Mouse (Mus musculus) heart, postnatal 10 days (tissue): ENCODE measurements around the gene Ndufa8. TPM values are rescaled to one million over a fixed set of nuclear protein-coding genes. Genes with fewer than 3 reads are reported as not detected.

Experiments used
- DNase-seq, 2 experiments: peaks; one replicate each; pipeline ENCODE4 v3.0.0; 2021
- intact Hi-C: fragments of 180-260 bp; cut with DNase I; formaldehyde crosslinking; loops from one replicate; pipeline ENCODE4 v1.15.1; 2025
- total RNA-seq, 2 experiments: library from RNA; stranded (reverse); gene quantifications; 2 replicates each; pipeline ENCODE4 v1.2.3; 2021

The Ndufa8 gene
- total RNA-seq, 2 experiments from 2014 or later = 550 to 581 TPM

DNA sequence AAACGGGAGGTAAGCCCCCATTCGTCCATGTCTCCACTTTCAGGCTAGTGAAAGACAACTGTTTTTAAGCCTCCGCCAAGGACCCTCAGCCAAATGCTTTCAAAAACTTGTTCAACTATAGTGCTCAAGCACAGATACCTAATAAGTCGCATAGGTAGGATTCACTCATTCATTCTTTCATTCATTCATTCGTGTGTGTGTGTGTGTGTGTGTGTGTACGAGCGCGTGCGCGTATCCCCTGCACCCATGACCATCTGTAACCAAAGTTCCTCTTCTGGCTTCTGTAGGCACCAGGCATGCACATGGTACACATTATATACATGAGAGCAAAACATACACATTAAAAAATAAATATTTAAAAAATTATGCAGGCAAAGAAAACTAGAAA lies 355 bp upstream of the Ndufa8 start:
- intact Hi-C loops = no loop called here
- DNase-seq = no peak

- peak in 1 of 2 experiments; percentile 35 for DNase-seq
- intact Hi-C loops = no loop called here
These were observed 1.0 kb downstream of the Ndufa8 start for GRCm38 (mm10) chr2:36048164-36048563.

DNA sequence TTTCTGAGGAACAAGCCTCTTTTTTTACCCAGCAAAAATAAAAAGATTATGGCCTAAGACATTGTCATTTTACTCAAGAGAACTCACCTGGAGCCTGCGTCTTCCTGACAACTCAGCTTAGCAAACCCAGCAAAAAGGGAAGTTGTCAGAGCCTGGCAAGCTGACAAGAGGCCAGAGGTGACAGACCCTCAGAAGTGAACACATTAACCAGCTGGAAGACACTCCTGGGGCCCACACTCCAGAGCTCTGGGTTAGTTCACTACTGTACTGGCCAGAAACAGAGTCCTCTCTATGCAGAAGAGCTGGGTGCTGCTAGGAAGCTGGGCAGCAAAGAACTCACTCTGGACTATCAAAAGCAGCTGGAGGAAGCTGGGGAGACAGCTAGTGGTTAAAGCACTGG lies 8.3 kb downstream of the Ndufa8 start:
- intact Hi-C loops = no loop called here

DNA sequence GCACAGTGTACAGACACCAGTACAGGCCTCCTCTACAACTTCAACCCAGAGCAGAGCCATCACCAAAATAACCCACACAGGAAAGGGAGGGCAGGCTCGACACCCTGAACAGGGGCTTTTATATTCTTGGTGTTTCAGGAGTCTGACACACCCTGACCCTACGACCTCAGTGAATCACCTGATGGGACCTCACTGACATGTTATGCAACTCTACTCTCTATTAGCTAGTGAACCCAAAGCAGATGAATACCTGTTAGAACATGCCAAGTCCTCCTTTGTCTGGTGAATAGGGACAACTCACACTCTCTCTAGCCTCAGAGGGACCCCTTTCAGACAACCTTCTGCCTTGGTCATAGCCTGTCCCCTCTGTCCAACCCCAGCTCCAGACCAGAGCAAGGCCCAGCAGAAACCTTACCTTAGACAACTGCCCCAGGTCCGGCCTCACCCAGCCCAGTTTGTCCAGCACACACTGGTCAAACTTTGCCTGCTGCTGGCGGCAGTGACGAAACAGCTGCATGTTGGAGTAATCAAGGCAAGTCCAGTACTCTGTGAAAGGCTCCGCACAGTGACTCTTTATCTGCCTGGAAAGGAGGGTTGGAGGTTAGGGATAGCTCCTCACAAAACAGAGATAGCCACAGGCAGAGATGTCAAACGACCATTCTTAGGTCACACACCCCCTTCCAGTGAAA lies 9.8 kb downstream of the Ndufa8 start:
- intact Hi-C loops = loop anchor here (5.0 kb wide), 1 partner anchor 88 kb away; no protein-coding TSS in a partner anchor
- DNase-seq = no peak

More for the DNA sequence above, 8.3 kb downstream of the Ndufa8 start:
- DNase-seq = no peak

GRCm38 (mm10) chr2:36035413-36036081 lies 13.7 kb downstream of the Ndufa8 start:
- DNase-seq = peak; percentile 45 to 50

DNA sequence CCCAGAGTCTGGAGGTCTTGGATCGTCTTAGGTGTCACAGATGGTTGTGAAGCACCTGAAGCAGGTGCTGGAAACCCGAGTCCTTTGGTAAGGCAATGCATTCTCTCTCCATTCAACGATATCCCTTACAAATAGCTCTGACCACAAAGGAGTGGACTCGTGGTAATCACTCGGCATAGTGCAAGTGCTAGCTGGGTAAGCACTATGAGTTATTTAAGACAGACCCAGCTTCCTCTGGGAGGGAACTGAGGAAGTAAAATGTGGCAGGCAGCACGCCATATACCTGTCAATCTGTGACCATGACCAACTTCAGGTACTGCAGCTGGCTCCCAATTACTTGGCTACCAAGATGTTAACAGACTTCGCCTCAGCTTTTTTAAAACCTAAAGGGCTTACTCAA lies 14.3 kb downstream of the Ndufa8 start:
- DNase-seq = no peak
- intact Hi-C loops = loop anchor here (5.0 kb wide), 1 partner anchor 92 kb away; no protein-coding TSS in a partner anchor

More at GRCm38 (mm10) chr2:36035413-36036081, 13.7 kb downstream of the Ndufa8 start:
- intact Hi-C loops = loop anchor here (5.0 kb wide), 1 partner anchor 92 kb away; no protein-coding TSS in a partner anchor

- no peak for DNase-seq
- intact Hi-C loops = no loop called here
These were observed 15.2 kb downstream of the Ndufa8 start for GRCm38 (mm10) chr2:36033966-36034365.

DNA sequence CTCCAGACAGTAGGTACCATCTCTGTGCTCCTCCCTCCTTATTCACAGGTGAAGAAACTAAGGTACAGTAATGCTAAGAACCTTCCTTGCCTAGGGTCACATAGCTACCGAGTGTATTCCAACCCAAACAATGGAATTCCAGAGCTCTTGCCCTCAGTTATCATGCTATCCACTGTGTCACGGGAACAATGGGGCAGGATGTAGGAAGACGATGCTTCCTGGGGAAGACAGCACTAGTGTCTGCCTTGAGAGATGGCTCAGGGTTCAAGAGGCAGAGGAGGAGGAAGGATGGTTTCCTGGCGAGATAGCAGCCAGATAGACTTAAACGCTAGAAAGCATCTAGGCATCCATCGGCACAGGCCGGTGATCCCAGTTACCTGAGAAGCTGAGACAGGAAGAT lies 16.3 kb downstream of the Ndufa8 start:
- intact Hi-C loops = no loop called here
- no peak for DNase-seq

GRCm38 (mm10) chr2:36023291-36023690 lies 25.9 kb downstream of the Ndufa8 start:
- intact Hi-C loops = no loop called here
- DNase-seq = peak; percentile 54 to 59

DNA sequence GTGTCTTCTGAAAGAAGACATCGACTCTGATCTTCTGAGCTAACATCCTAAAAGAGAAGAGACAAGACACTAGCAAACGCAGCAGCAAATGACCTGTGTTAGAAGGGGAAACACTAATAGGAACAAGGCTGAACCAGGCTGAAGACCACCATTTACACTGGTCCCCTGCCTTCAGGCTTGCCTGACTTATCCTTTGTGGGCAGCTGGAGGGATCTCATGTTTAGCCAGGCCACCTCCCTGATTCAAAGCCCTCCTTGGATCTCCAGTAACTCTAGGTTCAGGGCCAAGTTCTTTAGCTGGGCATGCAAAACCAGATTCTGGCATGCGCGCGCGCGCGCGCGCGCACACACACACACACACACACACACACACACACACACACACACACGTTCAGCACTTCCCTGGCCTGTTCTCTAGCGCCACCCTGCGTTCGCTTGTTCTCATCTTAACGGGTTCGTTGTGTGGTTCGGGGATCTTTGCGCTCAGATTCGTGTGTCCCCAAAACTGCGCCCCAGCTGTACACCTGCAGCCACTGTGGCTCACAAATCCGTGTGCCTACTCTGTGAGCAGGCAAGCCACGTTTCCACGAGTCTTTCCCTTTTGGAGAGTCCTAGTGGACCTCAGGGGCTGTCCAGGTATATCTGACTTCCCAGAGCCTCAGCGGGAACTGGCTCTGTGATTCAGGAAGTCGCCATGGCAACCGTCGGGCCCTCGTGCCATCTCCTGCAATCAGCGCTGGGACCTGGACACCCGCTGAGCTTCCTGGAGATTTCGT lies 27.6 kb downstream of the Ndufa8 start:
- intact Hi-C loops = no loop called here
- DNase-seq = peak; percentile 74 to 89

DNA sequence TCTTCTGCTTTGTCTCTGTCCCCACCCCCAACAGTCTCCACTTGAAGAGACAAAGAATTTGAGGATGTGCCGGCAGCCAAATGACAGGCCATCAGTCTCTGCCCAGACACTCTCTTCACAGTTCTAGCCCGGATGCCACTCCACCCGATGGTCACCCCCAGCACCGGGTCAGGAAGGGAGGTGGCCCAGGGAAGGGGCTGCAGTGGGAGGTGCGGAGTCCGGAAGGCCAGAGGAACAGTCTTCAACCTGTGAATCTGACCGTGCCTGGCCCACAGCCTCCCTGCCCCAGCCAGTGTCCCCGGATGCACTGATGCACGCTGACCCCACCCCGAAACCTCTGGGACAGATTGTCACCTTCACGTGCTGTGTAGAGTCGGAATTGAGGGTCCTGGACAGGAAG lies 36.2 kb downstream of the Ndufa8 start:
- intact Hi-C loops = loop anchor here (5.0 kb wide), 1 partner anchor 89 kb away; no protein-coding TSS in a partner anchor
- DNase-seq = no peak

GRCm38 (mm10) chr2:36011331-36011825 lies 37.8 kb downstream of the Ndufa8 start:
- peak in 1 of 2 experiments; percentile 45 for DNase-seq
- intact Hi-C loops = loop anchor here (5.0 kb wide), 1 partner anchor 91 kb away; no protein-coding TSS in a partner anchor

DNA sequence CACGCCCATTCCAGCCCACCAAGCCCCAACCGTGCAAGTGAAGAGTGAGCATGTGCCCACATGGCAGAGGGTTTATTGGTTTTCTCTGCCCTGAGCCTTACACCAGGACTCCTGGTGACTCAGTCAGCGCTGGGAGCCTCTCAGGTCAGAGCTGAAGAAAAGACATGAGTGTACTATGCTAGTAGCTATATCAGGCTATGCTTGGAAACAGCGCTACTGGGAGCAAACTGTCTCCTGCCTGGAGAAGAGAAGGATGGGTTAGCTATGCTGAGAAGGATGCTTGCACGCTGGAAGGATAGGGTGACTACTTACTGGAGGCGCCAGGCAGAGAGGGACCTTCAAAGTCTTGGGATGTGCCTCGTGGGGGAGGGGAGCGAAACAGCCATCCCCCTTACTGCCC lies 38.6 kb downstream of the Ndufa8 start:
- no peak for DNase-seq
- intact Hi-C loops = loop anchor here (5.0 kb wide), 1 partner anchor 92 kb away; no protein-coding TSS in a partner anchor

- DNase-seq = peak; percentile 78 to 88
- intact Hi-C loops = loop anchor here (1.0 to 10.0 kb wide), 3 partner anchors 205 to 1325 kb away; no protein-coding TSS in a partner anchor
These were observed 39.8 kb downstream of the Ndufa8 start for GRCm38 (mm10) chr2:36009386-36009785.

GRCm38 (mm10) chr2:36008071-36008470 lies 41.1 kb downstream of the Ndufa8 start:
- DNase-seq = peak; percentile 64 to 82
- intact Hi-C loops = loop anchor here (1.0 to 10.0 kb wide), 2 partner anchors 24 to 1327 kb away; no protein-coding TSS in a partner anchor

- intact Hi-C loops = loop anchor here (10.0 kb wide), 1 partner anchor 1333 kb away; no protein-coding TSS in a partner anchor
- DNase-seq = no peak
These were observed 47.0 kb downstream of the Ndufa8 start for GRCm38 (mm10) chr2:36002188-36002587.

DNA sequence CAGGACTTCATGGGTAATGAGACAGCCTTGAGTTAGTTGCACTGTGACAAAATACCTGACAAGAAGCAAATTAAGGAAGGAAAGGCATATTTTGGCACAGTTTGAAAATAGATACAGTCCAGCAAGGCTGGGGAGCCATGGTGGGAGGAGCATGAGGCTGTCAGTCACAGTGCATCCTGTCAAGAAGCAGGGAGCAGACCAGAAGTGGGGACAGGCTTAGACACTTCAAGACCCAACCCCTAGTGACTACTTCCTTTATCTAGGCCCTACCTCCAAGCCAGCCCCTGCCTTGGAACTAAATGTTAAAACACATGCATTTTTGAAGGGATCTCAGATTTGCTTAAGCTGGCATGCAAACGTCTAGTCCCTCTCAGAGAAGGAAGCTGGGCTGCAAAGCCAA lies 48.8 kb downstream of the Ndufa8 start:
- intact Hi-C loops = loop anchor here (10.0 kb wide), 1 partner anchor 1334 kb away; no protein-coding TSS in a partner anchor
- DNase-seq = no peak

DNA sequence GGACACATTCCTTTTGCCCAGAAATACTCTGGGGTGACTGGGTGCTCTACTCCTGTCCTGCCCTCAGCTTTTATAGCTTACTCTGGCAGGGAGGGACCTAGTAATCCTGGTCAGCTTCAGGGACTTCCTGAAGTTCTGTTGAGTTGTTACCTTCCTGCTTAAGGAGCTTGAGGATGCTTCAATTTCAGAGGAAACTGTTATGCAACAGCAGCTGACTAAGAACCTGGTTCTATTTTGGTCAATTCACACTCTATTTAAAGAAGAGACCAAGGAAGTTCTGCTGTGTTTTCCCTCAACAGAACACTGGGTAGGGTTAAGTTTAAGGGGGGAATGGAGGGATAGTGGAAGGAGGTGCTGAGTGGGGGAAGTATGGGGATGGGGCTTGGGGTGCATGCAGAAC lies 50.0 kb downstream of the Ndufa8 start:
- DNase-seq = no peak
- intact Hi-C loops = no loop called here

DNA sequence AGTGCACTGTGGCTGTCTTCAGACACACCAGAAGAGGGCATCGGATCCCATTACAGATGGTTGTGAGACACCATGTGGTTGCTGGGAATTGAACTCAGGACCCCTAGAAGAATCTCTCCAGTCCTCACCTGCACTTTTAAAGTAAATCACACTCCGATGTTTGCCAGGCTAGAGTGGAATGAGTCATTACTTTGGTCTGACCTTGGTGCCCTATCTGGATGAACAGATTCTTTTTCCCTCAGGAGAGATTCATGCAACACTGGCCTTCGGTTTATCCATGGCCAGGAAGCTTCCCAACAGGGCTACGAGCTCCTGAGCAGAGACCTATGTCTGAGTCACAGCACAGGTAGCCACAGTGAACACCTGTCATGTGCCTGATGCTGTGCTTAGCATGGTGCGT lies 50.8 kb downstream of the Ndufa8 start:
- no peak for DNase-seq
- intact Hi-C loops = no loop called here

DNA sequence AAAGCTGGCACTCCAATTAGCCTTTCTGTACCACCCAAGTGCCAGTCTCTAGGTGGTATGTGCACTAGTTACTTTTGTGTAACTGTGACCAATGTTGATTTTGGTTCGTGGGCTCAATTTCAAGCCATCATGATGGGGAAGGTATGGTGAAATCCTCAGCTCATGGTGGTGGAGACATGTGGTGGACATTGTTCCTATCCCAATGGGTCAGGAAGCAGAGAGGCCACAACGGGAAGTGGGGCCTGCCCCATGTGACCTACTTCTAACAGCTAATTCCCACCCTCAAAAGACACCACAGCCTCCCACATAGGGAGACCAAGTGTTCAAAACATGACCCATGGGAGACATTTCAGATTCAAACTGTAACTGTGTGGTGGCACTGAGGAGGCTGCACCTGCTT lies 52.5 kb downstream of the Ndufa8 start:
- no peak for DNase-seq
- intact Hi-C loops = no loop called here

DNA sequence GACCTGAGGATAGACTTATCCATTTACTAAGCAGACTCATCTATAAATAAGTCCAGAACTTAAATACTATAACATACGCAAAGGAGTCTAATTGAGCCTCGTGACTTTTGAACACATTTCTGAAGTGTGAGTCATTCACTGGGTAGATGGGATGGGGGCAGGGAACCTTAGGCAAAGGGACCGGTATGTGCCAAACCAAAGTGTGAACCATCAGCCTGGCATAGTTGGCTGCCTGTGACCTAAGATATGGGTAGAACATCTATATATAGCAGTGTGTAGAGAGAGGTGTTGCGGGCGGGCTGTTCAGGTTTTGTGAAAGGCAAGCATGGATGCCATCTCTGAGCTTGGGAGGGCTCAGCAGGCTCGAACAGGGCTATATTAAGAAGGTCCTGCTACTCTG lies 54.9 kb downstream of the Ndufa8 start:
- intact Hi-C loops = no loop called here
- DNase-seq = peak; percentile 54 to 73
